Mouse (Mus musculus) intestine, embryonic 16.5 days (tissue): Measurements from ENCODE around the gene 1700029P11Rik. TPM values are rescaled to one million over a fixed set of nuclear protein-coding genes. Genes with fewer than 3 reads are reported as not detected.
"Not testable (repeated sequence)": the region's sequence is repeated elsewhere in the genome, so short reads cannot be mapped to it uniquely, and the experiment has no call there.

Experiments
- ATAC-seq: fragments of 200-750 bp; cut with Nextera tagmentation; 2 replicates; pipeline ENCODE4 v1.8.0; 2017; ENCODE audit warnings: moderate TSS enrichment, moderate library complexity
- H3K27ac ChIP-seq: fragments of 300-500 bp; sonication (generic); 2 replicates; pipeline ENCODE4 v1.5.1; 2014; ENCODE audit warnings: mild to moderate bottlenecking, low read length
- H3K27me3 ChIP-seq: fragments of 300-500 bp; sonication (generic); replicated peaks from 2 replicates; pipeline ENCODE4 v1.6.1; 2014; ENCODE audit warnings: low read length, control low read depth, mixed read lengths; ENCODE audit not compliant: control insufficient read depth, insufficient read depth
- H3K36me3 ChIP-seq: fragments of 300-500 bp; sonication (generic); 2 replicates; pipeline ENCODE4 v1.6.1; 2014; ENCODE audit warnings: low read length, control low read depth; ENCODE audit not compliant: control insufficient read depth, insufficient read depth
- H3K4me1 ChIP-seq: fragments of 300-500 bp; sonication (generic); 2 replicates; pipeline ENCODE4 v1.6.1; 2014; ENCODE audit warnings: low read length, control low read depth, mixed read lengths; ENCODE audit not compliant: control insufficient read depth, insufficient read depth
- H3K4me2 ChIP-seq: fragments of 300-500 bp; sonication (generic); 2 replicates; pipeline ENCODE4 v1.6.1; 2014; ENCODE audit warnings: low read depth, low read length, control low read depth
- H3K4me3 ChIP-seq: fragments of 300-500 bp; sonication (generic); 2 replicates; pipeline ENCODE4 v1.5.1; 2014; ENCODE audit warnings: mild to moderate bottlenecking, low read length
- H3K9ac ChIP-seq: fragments of 300-500 bp; sonication (generic); 2 replicates; pipeline ENCODE4 v1.6.1; 2014; ENCODE audit warnings: low read depth, low read length
- H3K9me3 ChIP-seq: fragments of 300-500 bp; sonication (generic); 2 replicates; pipeline ENCODE4 v1.6.1; 2016; ENCODE audit warnings: low read length, control low read depth; ENCODE audit not compliant: control insufficient read depth
- WGBS: fragments of 180-500 bp; shearing (Covaris S2); extraction: QIAGEN DNeasy Blood & Tissue Kit; methylation state at CpG from one replicate; pipeline ENCODE4 v1.1.7; 2014; 5-methylcytosine and 5-hydroxymethylcytosine counted together
- polyA plus RNA-seq: library from polyadenylated mRNA; unstranded; fragments of >200 nt; fragmentation: Nextera tagmentation; extraction: Ambion mirVana; gene quantifications from 2 replicates; pipeline ENCODE4 v1.2.1, GENCODE M21; 2015

The 1700029P11Rik gene
- polyA plus RNA-seq, 1 experiment from 2014 or later = not detected

- Histone ChIP-seq H3K4me2 (no peak overlapping the region), H3K36me3 (no peaks in the 10 kb centered on the region), H3K4me1 (no peaks in the 10 kb centered on the region), H3K27ac (no peak overlapping the region), H3K4me3 (no peak overlapping the region), H3K9me3 (no peaks in the 10 kb centered on the region), H3K9ac (no peak overlapping the region), H3K27me3 (no peaks in the 10 kb centered on the region)
- ATAC-seq = no peak
- 86% methylated on average over 5 of the region's 5 CpGs for WGBS
Measured at GRCm38 (mm10) chr15:81967821-81968220, 12.5 kb upstream of the 1700029P11Rik start.

GRCm38 (mm10) chr15:81968447-81968846 lies 11.9 kb upstream of the 1700029P11Rik start:
- no peak overlapping the region for H3K4me3 ChIP-seq

GRCm38 (mm10) chr15:81969173-81969572 lies 11.2 kb upstream of the 1700029P11Rik start:
- no peak overlapping the region for H3K4me3 ChIP-seq
- H3K4me1 ChIP-seq = no peaks in the 10 kb centered on the region
- no peak overlapping the region for H3K9ac ChIP-seq
- H3K36me3 ChIP-seq = no peaks in the 10 kb centered on the region
- no peak for ATAC-seq
- 59% methylated on average over 7 of the region's 7 CpGs for WGBS
- H3K9me3 ChIP-seq = no peaks in the 10 kb centered on the region
- no peak overlapping the region for H3K4me2 ChIP-seq
- no peak overlapping the region for H3K27ac ChIP-seq
- no peaks in the 10 kb centered on the region for H3K27me3 ChIP-seq

More at GRCm38 (mm10) chr15:81968447-81968846, 11.9 kb upstream of the 1700029P11Rik start:
- H3K4me1 ChIP-seq = no peaks in the 10 kb centered on the region
- no peak overlapping the region for H3K9ac ChIP-seq
- H3K27me3 ChIP-seq = no peaks in the 10 kb centered on the region
- ATAC-seq = no peak
- 54% methylated on average over 2 of the region's 2 CpGs for WGBS
- no peaks in the 10 kb centered on the region for H3K9me3 ChIP-seq
- H3K4me2 ChIP-seq = no peak overlapping the region
- no peaks in the 10 kb centered on the region for H3K36me3 ChIP-seq
- H3K27ac ChIP-seq = no peak overlapping the region

GRCm38 (mm10) chr15:81969635-81970034 lies 10.7 kb upstream of the 1700029P11Rik start:
- H3K27me3 ChIP-seq, H3K4me3 ChIP-seq: not testable (repeated sequence)
- 82% methylated on average over 6 of the region's 6 CpGs for WGBS

GRCm38 (mm10) chr15:81970498-81970897 lies 9.8 kb upstream of the 1700029P11Rik start:
- H3K27ac ChIP-seq, H3K4me2 ChIP-seq, H3K27me3 ChIP-seq, H3K9me3 ChIP-seq, H3K4me3 ChIP-seq, ATAC-seq, H3K4me1 ChIP-seq, H3K9ac ChIP-seq, H3K36me3 ChIP-seq: not testable (repeated sequence)
- WGBS = 94% methylated on average over 4 of the region's 4 CpGs

More at GRCm38 (mm10) chr15:81969635-81970034, 10.7 kb upstream of the 1700029P11Rik start:
- H3K27ac ChIP-seq, ATAC-seq, H3K36me3 ChIP-seq, H3K9ac ChIP-seq, H3K9me3 ChIP-seq, H3K4me1 ChIP-seq, H3K4me2 ChIP-seq: not testable (repeated sequence)

- not testable (repeated sequence) for H3K27me3 ChIP-seq, ATAC-seq, H3K36me3 ChIP-seq, H3K9ac ChIP-seq, H3K4me3 ChIP-seq, H3K4me1 ChIP-seq, H3K9me3 ChIP-seq, H3K27ac ChIP-seq, H3K4me2 ChIP-seq
- 92% methylated on average over 8 of the region's 8 CpGs for WGBS
Measured at GRCm38 (mm10) chr15:81975156-81975555, 5.2 kb upstream of the 1700029P11Rik start.

- Histone ChIP-seq H3K4me3 (no peak overlapping the region), H3K9me3 (no peaks in the 10 kb centered on the region), H3K27ac (no peak overlapping the region), H3K36me3 (no peaks in the 10 kb centered on the region), H3K27me3 (no peaks in the 10 kb centered on the region), H3K9ac (no peak overlapping the region), H3K4me2 (no peak overlapping the region), H3K4me1 (no peaks in the 10 kb centered on the region)
- WGBS = 54% methylated on average over 1 of the region's 1 CpGs
- no peak for ATAC-seq
Measured at GRCm38 (mm10) chr15:81982173-81982572, 1.8 kb downstream of the 1700029P11Rik start.

- Histone ChIP-seq H3K27ac (no peak overlapping the region), H3K4me1 (0 out of 2 replicates have a peak, but pooled peaks cover 9% of the 10 kb centered on the region), H3K27me3 (no peaks in the 10 kb centered on the region), H3K9me3 (no peaks in the 10 kb centered on the region), H3K4me3 (no peak overlapping the region), H3K36me3 (no peaks in the 10 kb centered on the region), H3K4me2 (no peak overlapping the region), H3K9ac (no peak overlapping the region)
- no peak for ATAC-seq
- WGBS = 66% methylated on average over 2 of the region's 2 CpGs
Measured at GRCm38 (mm10) chr15:81985267-81986161, 5.2 kb downstream of the 1700029P11Rik start.

GRCm38 (mm10) chr15:81987646-81988045 lies 7.3 kb downstream of the 1700029P11Rik start, which contains the start of gene Xrcc6:
Gene Xrcc6, plus strand, starts transcription at chr15:81987835.
- Histone ChIP-seq H3K4me2 (no peak within 1 kb of the TSS), H3K36me3 (no peaks in the 10 kb centered on the region), H3K27me3 (no peaks in the 10 kb centered on the region), H3K27ac (no peak within 1 kb of the TSS), H3K9me3 (no peaks in the 10 kb centered on the region), H3K4me3 (no peak within 1 kb of the TSS), H3K9ac (no peak within 1 kb of the TSS), H3K4me1 (0 out of 2 replicates have a peak, but pooled peaks cover 11% of the 10 kb centered on the region)
- no peak for ATAC-seq
- WGBS = 83% methylated on average over 3 of the region's 3 CpGs
